Mouse (Mus musculus) myocyte (in vitro differentiated cells): Measurements from ENCODE around the gene Hal.

Experiments
- CEBPB ChIP-seq: IDR thresholded peaks from 2 replicates; pipeline ENCODE4 v1.6.1; 2011; ENCODE audit warnings: mild to moderate bottlenecking, moderate library complexity; ENCODE audit not compliant: poor library complexity, insufficient read depth, severe bottlenecking
- MAX ChIP-seq: IDR thresholded peaks from one replicate; pipeline ENCODE4 v1.6.1; 2011; ENCODE audit warnings: low read depth, mild to moderate bottlenecking, control low read depth
- POLR2A ChIP-seq: IDR thresholded peaks from one replicate; pipeline ENCODE4 v1.6.1; 2011; ENCODE audit warnings: low read depth, mild to moderate bottlenecking, control low read depth, moderate library complexity; ENCODE audit not compliant: insufficient read length
- TCF12 ChIP-seq: IDR thresholded peaks from one replicate; pipeline ENCODE4 v1.6.1; 2011; ENCODE audit warnings: mild to moderate bottlenecking, control low read depth; ENCODE audit not compliant: poor library complexity, insufficient read depth, severe bottlenecking
- USF1 ChIP-seq: IDR thresholded peaks from one replicate; pipeline ENCODE4 v1.6.1; 2011; ENCODE audit warnings: low read depth, mild to moderate bottlenecking, control low read depth, moderate library complexity

DNA sequence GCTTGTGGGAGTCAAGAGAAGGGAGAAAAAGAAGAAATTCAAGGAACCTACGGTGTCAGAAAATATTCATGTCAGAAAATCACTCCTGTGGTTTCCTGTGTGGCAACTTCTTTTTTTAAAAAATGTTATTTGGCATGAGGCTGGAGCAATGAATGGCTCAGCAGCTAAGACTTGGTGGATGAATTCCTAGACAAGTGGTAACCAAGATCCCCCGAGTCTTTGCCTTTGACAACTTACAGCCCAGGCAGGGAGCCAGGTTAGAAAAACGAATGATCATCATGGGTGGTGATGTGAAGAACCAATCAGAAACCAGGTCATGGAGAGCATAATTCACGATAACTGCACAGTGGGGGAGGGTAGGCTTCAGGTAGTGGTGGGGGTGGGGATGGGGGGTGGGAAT is 32.4 kb downstream of the Hal start:
- no peak for TF ChIP-seq MAX
- no peak for TF ChIP-seq USF1
- no peak for TF ChIP-seq POLR2A
- TF ChIP-seq TCF12 = no peak
- no peak for TF ChIP-seq CEBPB
